Mouse (Mus musculus): ENCODE data around the gene Myom1.

The Myom1 gene

GRCm38 (mm10) chr17:71096557-71097208 lies 94.2 kb downstream of the Myom1 start:
- no peak for DNase-seq (ENCODE audit: extremely low spot score, low read depth, low spot score)

- no peak for DNase-seq (ENCODE audit: extremely low spot score, low read depth, low spot score)
These were observed 94.8 kb downstream of the Myom1 start for GRCm38 (mm10) chr17:71097209-71097597.

GRCm38 (mm10) chr17:71098606-71099005 lies 96.2 kb downstream of the Myom1 start:
- DNase-seq (ENCODE audit: extremely low spot score, low read depth, low spot score): no peak

- DNase-seq (ENCODE audit: extremely low spot score, low read depth, low spot score): no peak
These were observed 100.4 kb downstream of the Myom1 start for GRCm38 (mm10) chr17:71102571-71103551.

GRCm38 (mm10) chr17:71105297-71105696 lies 102.9 kb downstream of the Myom1 start:
- DNase-seq (ENCODE audit: extremely low spot score, low read depth, low spot score): no peak

GRCm38 (mm10) chr17:71106250-71106649 lies 103.8 kb downstream of the Myom1 start:
- DNase-seq (ENCODE audit: extremely low spot score, low read depth, low spot score): no peak

GRCm38 (mm10) chr17:71110753-71111265 lies 108.4 kb downstream of the Myom1 start:
- DNase-seq (ENCODE audit: extremely low spot score, low read depth, low spot score): no peak

GRCm38 (mm10) chr17:71112689-71113088 lies 110.3 kb downstream of the Myom1 start:
- DNase-seq (ENCODE audit: extremely low spot score, low read depth, low spot score): no peak

GRCm38 (mm10) chr17:71114282-71114681 lies 111.8 kb downstream of the Myom1 start:
- DNase-seq (ENCODE audit: extremely low spot score, low read depth, low spot score): no peak

- no peak for DNase-seq (ENCODE audit: extremely low spot score, low read depth, low spot score)
These were observed 115.5 kb downstream of the Myom1 start for GRCm38 (mm10) chr17:71117956-71118355.

GRCm38 (mm10) chr17:71118607-71119006 lies 116.2 kb downstream of the Myom1 start:
- DNase-seq (ENCODE audit: extremely low spot score, low read depth, low spot score): no peak

GRCm38 (mm10) chr17:71120626-71121025 lies 118.2 kb downstream of the Myom1 start:
- no peak for DNase-seq (ENCODE audit: extremely low spot score, low read depth, low spot score)

- no peak for DNase-seq (ENCODE audit: extremely low spot score, low read depth, low spot score)
These were observed 121.7 kb downstream of the Myom1 start for GRCm38 (mm10) chr17:71124061-71124670.

- DNase-seq (ENCODE audit: extremely low spot score, low read depth, low spot score): no peak
These were observed 122.2 kb downstream of the Myom1 start for GRCm38 (mm10) chr17:71124674-71125073.

- no peak for DNase-seq (ENCODE audit: extremely low spot score, low read depth, low spot score)
These were observed 123.1 kb downstream of the Myom1 start for GRCm38 (mm10) chr17:71125519-71125918.

GRCm38 (mm10) chr17:71126001-71126400 lies 123.6 kb downstream of the Myom1 start:
- no peak for DNase-seq (ENCODE audit: extremely low spot score, low read depth, low spot score)

- no peak for DNase-seq (ENCODE audit: extremely low spot score, low read depth, low spot score)
These were observed 125.2 kb downstream of the Myom1 start for GRCm38 (mm10) chr17:71127464-71128110.

GRCm38 (mm10) chr17:71129489-71130261 lies 127.2 kb downstream of the Myom1 start:
- no peak for DNase-seq (ENCODE audit: extremely low spot score, low read depth, low spot score)

GRCm38 (mm10) chr17:71132221-71132620 lies 129.8 kb downstream of the Myom1 start:
- DNase-seq (ENCODE audit: extremely low spot score, low read depth, low spot score): no peak

GRCm38 (mm10) chr17:71132856-71133439 lies 130.5 kb downstream of the Myom1 start:
- DNase-seq (ENCODE audit: extremely low spot score, low read depth, low spot score): no peak
